Mouse (Mus musculus) embryo, embryonic 11.5 days (tissue): Measurements from ENCODE around the gene Dll1.

Experiments used
- DNase-seq: peaks from one replicate; pipeline ENCODE4 v3.0.0-alpha.2; 2012; ENCODE audit warnings: low read depth, low spot score

Gene Dll1

DNA sequence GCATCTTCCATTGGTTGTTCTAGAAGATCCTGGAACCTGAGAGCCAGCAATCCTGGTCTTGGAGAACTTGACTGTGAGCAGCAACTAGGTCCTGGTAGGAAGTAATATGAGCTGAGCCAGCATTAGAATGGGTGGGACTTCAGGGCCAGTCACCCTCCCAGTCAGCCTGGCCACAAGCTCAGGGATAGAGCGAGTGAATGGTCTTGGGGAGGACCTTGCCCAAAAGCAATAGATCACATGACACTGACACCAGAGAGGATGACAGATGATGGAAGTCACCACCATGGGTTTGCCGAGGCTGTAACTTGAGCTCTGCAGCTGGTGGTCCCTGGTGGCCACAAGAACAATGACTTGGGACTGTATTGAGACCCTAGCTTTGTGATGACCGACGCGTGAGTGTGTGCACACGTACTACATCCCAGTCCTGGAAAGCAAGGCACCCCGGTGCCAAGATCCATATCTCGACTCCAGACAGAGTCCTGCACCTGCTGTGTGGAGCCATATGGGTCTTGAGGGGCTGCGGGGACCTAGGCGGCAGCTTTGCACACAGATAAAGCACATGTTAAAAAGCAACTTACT is 46.8 kb downstream of the Dll1 start:
- DNase-seq = no peak

DNA sequence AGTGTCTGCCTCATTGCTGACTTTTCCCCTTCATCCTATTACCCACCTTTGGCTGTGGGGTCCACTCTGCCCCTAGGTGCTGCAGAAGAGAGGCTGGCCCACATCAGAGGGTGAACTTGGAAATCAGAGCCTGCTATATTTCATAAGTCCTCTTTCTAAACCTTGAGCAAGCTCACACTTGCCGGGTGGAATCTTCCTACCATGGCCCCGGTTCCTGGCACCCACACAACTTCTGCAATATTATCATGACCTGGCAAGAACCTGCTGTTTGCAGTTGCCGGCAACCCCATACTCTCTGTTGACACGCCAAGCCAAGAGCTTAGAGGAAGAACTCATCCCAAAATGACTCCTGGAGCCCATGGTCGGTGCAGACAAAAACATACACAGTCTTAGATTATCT is 49.6 kb downstream of the Dll1 start:
- no peak for DNase-seq

DNA sequence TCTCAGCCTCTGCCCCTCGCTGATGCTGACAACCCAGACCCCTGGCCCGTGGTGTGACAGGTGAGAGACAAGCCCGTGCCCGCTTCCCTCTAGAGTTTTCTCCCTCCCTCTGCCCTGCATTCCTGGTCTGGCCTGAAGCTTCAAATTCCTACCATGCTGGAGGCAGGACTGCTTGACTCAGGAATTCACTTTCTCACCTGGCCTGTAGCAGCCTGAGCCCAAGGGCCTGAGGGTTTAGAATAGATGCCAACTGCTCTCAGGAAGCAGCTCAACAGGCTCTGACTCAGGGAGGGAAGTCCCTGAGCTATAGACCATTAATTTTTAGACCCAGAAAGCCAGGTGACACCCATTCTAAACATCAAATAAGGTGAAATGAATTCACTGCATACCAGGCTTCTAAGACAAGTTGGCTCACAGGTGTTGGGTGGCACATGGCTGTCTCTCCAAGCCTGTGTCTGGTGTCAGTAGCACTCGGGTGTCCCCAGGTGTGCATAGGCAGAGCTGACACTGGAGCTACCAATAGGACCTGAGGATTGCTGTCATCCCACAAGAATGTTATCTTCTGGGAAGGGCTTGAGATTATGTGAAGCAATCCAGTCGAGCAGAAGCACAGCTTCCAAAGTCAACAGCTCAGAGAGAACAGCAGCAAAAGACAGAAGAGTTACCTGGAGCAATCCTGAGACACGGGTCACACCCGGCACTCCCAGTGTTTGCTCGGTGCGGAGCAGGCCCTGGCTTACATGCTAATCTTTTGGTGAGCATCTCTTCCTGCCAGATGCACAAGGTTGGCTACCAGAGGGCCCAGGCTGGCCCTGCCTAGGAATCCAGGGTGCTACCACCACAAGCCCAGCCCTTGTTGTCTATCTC is 50.5 kb downstream of the Dll1 start:
- no peak for DNase-seq

GRCm38 (mm10) chr17:15323191-15323834 is 53.4 kb downstream of the Dll1 start:
- DNase-seq = no peak
